Mouse (Mus musculus) megakaryocyte, embryonic 14.5 days (primary cell): ENCODE data around the gene Capn8. TPM values are rescaled to one million over a fixed set of nuclear protein-coding genes. Genes with fewer than 3 reads are reported as not detected.

Source experiments
- H3K27me3 ChIP-seq: replicated peaks from 2 replicates; pipeline ENCODE3; 2012; ENCODE audit warnings: inconsistent platforms
- H3K36me3 ChIP-seq: replicated peaks from 2 replicates; pipeline ENCODE3; 2012; ENCODE audit warnings: low read length, inconsistent platforms, mixed read lengths
- H3K4me1 ChIP-seq: 2 replicates; pipeline ENCODE4 v1.6.1; 2012; ENCODE audit warnings: inconsistent platforms
- H3K4me3 ChIP-seq: replicated peaks from 2 replicates; pipeline ENCODE3; 2012; ENCODE audit warnings: moderate library complexity, mild to moderate bottlenecking, inconsistent platforms
- H3K9me3 ChIP-seq: 2 replicates; pipeline ENCODE4 v1.6.1; 2012; ENCODE audit warnings: inconsistent platforms
- FLI1 ChIP-seq: IDR thresholded peaks from 2 replicates; pipeline ENCODE4 v1.6.1; 2012; ENCODE audit warnings: low read length, inconsistent platforms, mixed read lengths
- GATA1 ChIP-seq: IDR thresholded peaks from 3 replicates; pipeline ENCODE4 v1.6.1; 2012; ENCODE audit warnings: mixed read lengths, low read length, inconsistent platforms, borderline replicate concordance
- polyA plus RNA-seq: library from polyadenylated mRNA; stranded (reverse); fragments of >175 nt; gene quantifications from 2 replicates; pipeline ENCODE4 v1.2.3, GENCODE M21; 2012; ENCODE audit warnings: low replicate concordance; ENCODE audit not compliant: insufficient read depth

Capn8 gene
- not detected in 2 replicates for polyA plus RNA-seq

GRCm38 (mm10) chr1:182564408-182565120 lies at the start of gene Capn8:
Gene Capn8 (plus strand): TSS chr1:182565007.
- no peak for TF ChIP-seq FLI1
- no peak for TF ChIP-seq GATA1
- H3K9me3 ChIP-seq: no peaks in the 10 kb centered on the region
- no peaks in the 10 kb centered on the region for H3K36me3 ChIP-seq
- peaks cover 8% of the 10 kb centered on the region for H3K4me1 ChIP-seq
- H3K4me3 ChIP-seq: no peak within 1 kb of the TSS
- peaks cover 63% of the 10 kb centered on the region for H3K27me3 ChIP-seq

- H3K27me3 ChIP-seq: peaks cover 6% of the 10 kb centered on the region
- peak within 1 kb of the TSS; percentile 99 for H3K4me3 ChIP-seq
- no peak for TF ChIP-seq GATA1
- no peak for TF ChIP-seq FLI1
- H3K9me3 ChIP-seq: no peaks in the 10 kb centered on the region
- peaks cover 96% of the 10 kb centered on the region for H3K4me1 ChIP-seq
- peaks cover 41% of the 10 kb centered on the region for H3K36me3 ChIP-seq
These were observed 47.8 kb upstream of the Capn8 start, which contains the start of gene Capn2 for GRCm38 (mm10) chr1:182516758-182517676. Gene Capn2 (minus strand): TSS chr1:182517608.

GRCm38 (mm10) chr1:182517677-182518011 lies 47.2 kb upstream of the Capn8 start:
- no peak for TF ChIP-seq GATA1
- TF ChIP-seq FLI1: no peak
- H3K4me1 ChIP-seq: peaks cover 96% of the 10 kb centered on the region
- H3K27me3 ChIP-seq: peaks cover 2% of the 10 kb centered on the region
- H3K4me3 ChIP-seq: peak overlapping the region; percentile 99
- H3K36me3 ChIP-seq: peaks cover 34% of the 10 kb centered on the region
- H3K9me3 ChIP-seq: no peaks in the 10 kb centered on the region

GRCm38 (mm10) chr1:182518143-182518680 lies 46.6 kb upstream of the Capn8 start:
- Histone ChIP-seq H3K27me3 (peaks cover 2% of the 10 kb centered on the region), H3K9me3 (no peaks in the 10 kb centered on the region), H3K4me3 (no peak overlapping the region), H3K4me1 (peaks cover 96% of the 10 kb centered on the region), H3K36me3 (peaks cover 29% of the 10 kb centered on the region)
- TF ChIP-seq FLI1 (no peak), GATA1 (no peak)

- H3K27me3 ChIP-seq: peaks cover 2% of the 10 kb centered on the region
- peaks cover 96% of the 10 kb centered on the region for H3K4me1 ChIP-seq
- no peak overlapping the region for H3K4me3 ChIP-seq
- H3K36me3 ChIP-seq: peaks cover 23% of the 10 kb centered on the region
- H3K9me3 ChIP-seq: no peaks in the 10 kb centered on the region
- TF ChIP-seq GATA1 (no peak), FLI1 (no peak)
These were observed 46.0 kb upstream of the Capn8 start for GRCm38 (mm10) chr1:182518811-182519210.

GRCm38 (mm10) chr1:182519341-182519740 lies 45.5 kb upstream of the Capn8 start:
- Histone ChIP-seq H3K36me3 (peaks cover 19% of the 10 kb centered on the region), H3K4me1 (peaks cover 96% of the 10 kb centered on the region), H3K27me3 (peaks cover 2% of the 10 kb centered on the region), H3K9me3 (no peaks in the 10 kb centered on the region), H3K4me3 (peak overlapping the region; percentile 18)
- TF ChIP-seq FLI1: no peak

GRCm38 (mm10) chr1:182520091-182520937 lies 44.5 kb upstream of the Capn8 start:
- peaks cover 2% of the 10 kb centered on the region for H3K27me3 ChIP-seq

GRCm38 (mm10) chr1:182520938-182521500 lies 43.8 kb upstream of the Capn8 start:
- H3K36me3 ChIP-seq: peaks cover 2% of the 10 kb centered on the region
- H3K9me3 ChIP-seq: no peaks in the 10 kb centered on the region
- peaks cover 96% of the 10 kb centered on the region for H3K4me1 ChIP-seq
- H3K27me3 ChIP-seq: no peaks in the 10 kb centered on the region
- H3K4me3 ChIP-seq: no peak overlapping the region
- TF ChIP-seq FLI1: no peak
- TF ChIP-seq GATA1: no peak

More at GRCm38 (mm10) chr1:182520091-182520937, 44.5 kb upstream of the Capn8 start:
- no peaks in the 10 kb centered on the region for H3K9me3 ChIP-seq
- H3K4me3 ChIP-seq: peak overlapping the region; percentile 64
- no peak for TF ChIP-seq GATA1
- TF ChIP-seq FLI1: no peak
- peaks cover 9% of the 10 kb centered on the region for H3K36me3 ChIP-seq
- peaks cover 96% of the 10 kb centered on the region for H3K4me1 ChIP-seq

- Histone ChIP-seq H3K4me3 (peak overlapping the region; percentile 50), H3K27me3 (no peaks in the 10 kb centered on the region), H3K4me1 (peaks cover 99% of the 10 kb centered on the region), H3K36me3 (no peaks in the 10 kb centered on the region), H3K9me3 (no peaks in the 10 kb centered on the region)
- TF ChIP-seq GATA1 (no peak), FLI1 (no peak)
These were observed 41.8 kb upstream of the Capn8 start for GRCm38 (mm10) chr1:182522961-182523360.
